Mouse (Mus musculus): ENCODE results near the gene Dnajc6. TPM values are rescaled to one million over a fixed set of nuclear protein-coding genes. Genes with fewer than 3 reads are reported as not detected.

Gene Dnajc6
- polyA plus RNA-seq, 1 experiment, result 0.07 TPM

DNA sequence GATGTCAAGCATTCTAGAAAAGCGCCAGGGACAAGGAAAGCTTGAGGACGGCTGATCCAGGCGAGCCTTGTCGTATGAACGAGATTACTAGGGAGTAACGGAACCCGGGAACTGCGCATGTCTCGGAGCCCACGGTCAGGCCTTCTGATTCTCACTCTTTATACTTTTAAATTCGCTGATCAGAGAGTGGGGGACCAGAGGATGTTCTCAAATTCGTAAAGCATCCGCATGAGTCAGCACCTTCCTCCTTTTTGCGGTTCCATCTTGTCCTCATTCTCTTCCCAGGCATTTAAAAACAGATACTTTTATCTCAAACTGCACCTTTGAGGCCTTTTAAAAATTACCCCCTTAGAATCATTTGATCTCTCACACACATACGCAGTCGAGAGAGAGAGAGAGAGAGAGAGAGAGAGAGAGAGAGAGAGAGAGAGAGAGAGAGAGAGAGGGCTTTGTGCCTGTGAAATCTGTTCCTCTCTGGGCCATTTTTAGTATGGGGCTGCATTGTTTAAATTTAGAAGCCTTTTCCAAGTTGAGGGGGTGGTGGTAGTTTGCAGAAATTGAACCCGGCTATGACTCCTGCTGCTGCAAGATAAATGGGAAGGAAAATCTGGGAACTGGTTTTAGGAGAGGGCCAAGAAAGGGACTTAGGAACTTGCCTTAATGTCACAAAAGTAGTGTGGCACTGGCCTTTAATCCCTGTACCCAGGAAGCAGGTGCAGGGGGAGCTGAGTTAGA lies 20.2 kb downstream of the Dnajc6 start:
- Histone ChIP-seq H3K4me3 (no peak overlapping the region), H3K4me2 (ENCODE audit: low read depth) (peak overlapping the region; percentile 27), H3K79me2 (ENCODE audit: control insufficient read depth, insufficient read depth) (no peaks in the 10 kb centered on the region), H3K27me3 (ENCODE audit: control insufficient read depth, insufficient read depth, insufficient read length) (no peaks in the 10 kb centered on the region), H3ac (ENCODE audit: control insufficient read depth, insufficient read length) (no peak overlapping the region), H3K36me3 (ENCODE audit: control insufficient read depth, insufficient read depth) (no peaks in the 10 kb centered on the region)
- TF ChIP-seq SRF (IDR thresholded peaks at IDR 0.05; ENCODE audit: control insufficient read depth, insufficient read length, low read depth), result no peak
- TF ChIP-seq TCF3 (IDR thresholded peaks at IDR 0.05; ENCODE audit: insufficient read length, low read depth), result no peak
- TF ChIP-seq MAX (IDR thresholded peaks at IDR 0.05; ENCODE audit: low read depth), result no peak
- no peak for TF ChIP-seq POLR2AphosphoS2 (IDR thresholded peaks at IDR 0.05; ENCODE audit: insufficient read length, low read depth)
- peak in 2 of 3 experiments; percentile 15 to 46 for TF ChIP-seq MYOG (IDR thresholded peaks at IDR 0.05; ENCODE audit: control insufficient read depth in 1 of 3, insufficient read depth in 1 of 3, insufficient read length in 2 of 3, low read depth in 2 of 3)
- TF ChIP-seq REST (IDR thresholded peaks at IDR 0.05; ENCODE audit: insufficient read depth, insufficient read length), result no peak
- peak in 1 of 3 experiments; percentile 25 for TF ChIP-seq MYOD1 (IDR thresholded peaks at IDR 0.05; ENCODE audit: control insufficient read depth in 1 of 3, insufficient read length in 2 of 3, low read depth in 2 of 3)
- TF ChIP-seq POLR2A (IDR thresholded peaks at IDR 0.05; ENCODE audit: insufficient read length, low read depth), result no peak
- TF ChIP-seq CEBPB (IDR thresholded peaks at IDR 0.05; ENCODE audit: insufficient read depth, poor library complexity, severe bottlenecking), result no peak
- no peak for TF ChIP-seq E2F4 (IDR thresholded peaks at IDR 0.05; ENCODE audit: insufficient read depth)
- no peak for TF ChIP-seq USF1 (IDR thresholded peaks at IDR 0.05; ENCODE audit: low read depth)
- no peak for TF ChIP-seq TCF12 (IDR thresholded peaks at IDR 0.05; ENCODE audit: insufficient read depth, poor library complexity, severe bottlenecking)

DNA sequence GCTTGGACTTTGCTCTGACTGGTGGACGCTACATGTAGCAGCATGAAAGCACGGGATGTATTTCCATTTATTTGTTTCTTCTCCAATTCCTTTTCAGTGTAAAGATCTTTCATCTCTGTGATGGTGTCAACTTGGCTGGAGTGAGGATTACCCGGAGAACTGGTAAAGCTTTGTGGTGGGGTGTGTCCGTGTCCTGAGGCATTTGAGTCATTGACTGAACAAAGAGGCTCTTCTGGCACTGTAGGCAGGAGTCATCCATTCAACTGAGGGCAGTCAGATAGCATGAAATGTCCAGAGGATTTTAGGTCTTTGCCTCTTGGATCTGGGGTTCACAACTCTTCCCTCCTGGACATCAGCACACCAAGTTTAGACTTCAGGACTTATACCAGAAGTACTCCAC lies 35.5 kb downstream of the Dnajc6 start:
- H3K4me2 ChIP-seq (ENCODE audit: low read depth), result no peak overlapping the region
- TF ChIP-seq SRF (IDR thresholded peaks at IDR 0.05; ENCODE audit: control insufficient read depth, insufficient read length, low read depth) (no peak), MYOD1 (IDR thresholded peaks at IDR 0.05; ENCODE audit: control insufficient read depth in 1 of 3, insufficient read length in 2 of 3, low read depth in 2 of 3) (no peak), REST (IDR thresholded peaks at IDR 0.05; ENCODE audit: insufficient read depth, insufficient read length) (no peak)
- no peaks in the 10 kb centered on the region for H3K79me2 ChIP-seq (ENCODE audit: control insufficient read depth, insufficient read depth)
- no peak overlapping the region for H3ac ChIP-seq (ENCODE audit: control insufficient read depth, insufficient read length)
- no peaks in the 10 kb centered on the region for H3K27me3 ChIP-seq (ENCODE audit: control insufficient read depth, insufficient read depth, insufficient read length)
- H3K36me3 ChIP-seq (ENCODE audit: control insufficient read depth, insufficient read depth), result no peaks in the 10 kb centered on the region
- no peak overlapping the region for H3K4me3 ChIP-seq

DNA sequence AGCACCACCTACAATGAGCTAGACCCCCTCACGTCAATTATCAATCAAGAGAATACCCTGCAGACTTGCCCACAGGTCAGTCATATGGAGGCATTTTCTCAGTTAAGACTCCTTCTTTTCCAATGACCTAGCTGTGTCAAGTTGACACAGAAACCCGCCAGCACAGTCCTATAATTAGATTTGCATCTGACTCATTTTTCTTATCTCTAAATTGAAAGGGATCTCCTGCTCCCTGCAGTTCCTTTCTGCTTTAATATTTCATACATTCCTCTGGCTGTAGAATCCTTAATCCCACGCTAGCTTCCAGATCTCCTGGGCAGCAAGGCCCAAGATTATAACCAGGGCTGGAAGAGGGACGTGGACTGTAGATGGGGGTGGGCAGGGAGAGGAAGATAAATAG lies 44.1 kb downstream of the Dnajc6 start:
- no peak overlapping the region for H3K4me3 ChIP-seq

DNA sequence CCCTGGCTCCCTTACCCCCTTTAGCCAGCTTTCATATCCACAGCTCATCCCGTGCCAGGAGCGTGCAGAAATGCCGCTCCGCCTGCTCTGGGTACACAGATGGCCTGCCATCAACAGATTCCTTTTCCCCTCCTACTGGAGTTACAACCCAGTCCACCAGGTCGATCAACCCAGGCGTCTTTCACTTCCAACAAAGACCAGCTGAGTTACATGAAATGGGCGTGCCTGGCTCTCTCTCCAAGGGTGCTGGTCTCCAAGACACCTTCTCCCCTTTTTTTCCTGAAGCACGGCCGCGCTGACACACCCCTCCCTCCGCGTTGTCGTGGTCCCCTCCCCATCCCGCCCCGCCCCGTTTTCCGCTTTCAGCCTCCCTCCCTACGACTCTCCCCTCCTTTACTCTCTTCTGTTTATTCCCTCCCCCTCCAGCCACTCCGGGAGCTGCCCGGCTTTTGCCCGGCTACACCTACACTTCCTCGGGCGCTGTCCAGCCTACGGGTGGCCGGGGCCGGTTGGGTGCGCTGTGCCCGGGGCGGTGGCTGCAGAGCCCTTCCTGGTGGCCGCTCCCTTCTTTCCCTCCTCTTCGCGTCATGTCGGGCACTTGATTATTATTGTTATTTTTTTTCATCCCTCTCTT lies 53.6 kb downstream of the Dnajc6 start:
- H3K4me2 ChIP-seq (ENCODE audit: low read depth), result no peak overlapping the region
- H3K27me3 ChIP-seq (ENCODE audit: control insufficient read depth, insufficient read depth, insufficient read length), result no peaks in the 10 kb centered on the region
- H3K36me3 ChIP-seq (ENCODE audit: control insufficient read depth, insufficient read depth), result no peaks in the 10 kb centered on the region
- no peak overlapping the region for H3ac ChIP-seq (ENCODE audit: control insufficient read depth, insufficient read length)
- H3K4me3 ChIP-seq, result no peak overlapping the region
- H3K79me2 ChIP-seq (ENCODE audit: control insufficient read depth, insufficient read depth), result no peaks in the 10 kb centered on the region
- TF ChIP-seq REST (IDR thresholded peaks at IDR 0.05; ENCODE audit: insufficient read depth, insufficient read length) (peak; percentile 24), USF1 (IDR thresholded peaks at IDR 0.05; ENCODE audit: low read depth) (no peak), CEBPB (IDR thresholded peaks at IDR 0.05; ENCODE audit: insufficient read depth, poor library complexity, severe bottlenecking) (no peak), E2F4 (IDR thresholded peaks at IDR 0.05; ENCODE audit: insufficient read depth) (no peak), MAX (IDR thresholded peaks at IDR 0.05; ENCODE audit: low read depth) (no peak), TCF3 (IDR thresholded peaks at IDR 0.05; ENCODE audit: insufficient read length, low read depth) (no peak), SRF (IDR thresholded peaks at IDR 0.05; ENCODE audit: control insufficient read depth, insufficient read length, low read depth) (no peak), TCF12 (IDR thresholded peaks at IDR 0.05; ENCODE audit: insufficient read depth, poor library complexity, severe bottlenecking) (no peak)

More for the DNA sequence above, 44.1 kb downstream of the Dnajc6 start:
- no peak for TF ChIP-seq CEBPB (IDR thresholded peaks at IDR 0.05; ENCODE audit: insufficient read depth, poor library complexity, severe bottlenecking)
- TF ChIP-seq MYOG (IDR thresholded peaks at IDR 0.05; ENCODE audit: control insufficient read depth in 1 of 3, insufficient read depth in 1 of 3, insufficient read length in 2 of 3, low read depth in 2 of 3), result no peak
- TF ChIP-seq REST (IDR thresholded peaks at IDR 0.05; ENCODE audit: insufficient read depth, insufficient read length), result no peak
- TF ChIP-seq E2F4 (IDR thresholded peaks at IDR 0.05; ENCODE audit: insufficient read depth), result no peak
- TF ChIP-seq SRF (IDR thresholded peaks at IDR 0.05; ENCODE audit: control insufficient read depth, insufficient read length, low read depth), result no peak
- TF ChIP-seq MAX (IDR thresholded peaks at IDR 0.05; ENCODE audit: low read depth), result no peak
- TF ChIP-seq MYOD1 (IDR thresholded peaks at IDR 0.05; ENCODE audit: control insufficient read depth in 1 of 3, insufficient read length in 2 of 3, low read depth in 2 of 3), result no peak
- TF ChIP-seq POLR2AphosphoS2 (IDR thresholded peaks at IDR 0.05; ENCODE audit: insufficient read length, low read depth), result no peak
- no peak for TF ChIP-seq USF1 (IDR thresholded peaks at IDR 0.05; ENCODE audit: low read depth)
- TF ChIP-seq TCF12 (IDR thresholded peaks at IDR 0.05; ENCODE audit: insufficient read depth, poor library complexity, severe bottlenecking), result no peak
- no peak for TF ChIP-seq TCF3 (IDR thresholded peaks at IDR 0.05; ENCODE audit: insufficient read length, low read depth)
- no peak for TF ChIP-seq POLR2A (IDR thresholded peaks at IDR 0.05; ENCODE audit: insufficient read length, low read depth)
- no peaks in the 10 kb centered on the region for H3K36me3 ChIP-seq (ENCODE audit: control insufficient read depth, insufficient read depth)
- H3K4me2 ChIP-seq (ENCODE audit: low read depth), result no peak overlapping the region
- H3K79me2 ChIP-seq (ENCODE audit: control insufficient read depth, insufficient read depth), result no peaks in the 10 kb centered on the region
- no peaks in the 10 kb centered on the region for H3K27me3 ChIP-seq (ENCODE audit: control insufficient read depth, insufficient read depth, insufficient read length)
- no peak overlapping the region for H3ac ChIP-seq (ENCODE audit: control insufficient read depth, insufficient read length)

Measured in myocyte (in vitro differentiated cells).